Mouse (Mus musculus): ENCODE data around the gene Fcho2.
A peak's percentile ranks its signal among the peaks of the same experiment; 100 is the strongest.

Fcho2 gene

DNA sequence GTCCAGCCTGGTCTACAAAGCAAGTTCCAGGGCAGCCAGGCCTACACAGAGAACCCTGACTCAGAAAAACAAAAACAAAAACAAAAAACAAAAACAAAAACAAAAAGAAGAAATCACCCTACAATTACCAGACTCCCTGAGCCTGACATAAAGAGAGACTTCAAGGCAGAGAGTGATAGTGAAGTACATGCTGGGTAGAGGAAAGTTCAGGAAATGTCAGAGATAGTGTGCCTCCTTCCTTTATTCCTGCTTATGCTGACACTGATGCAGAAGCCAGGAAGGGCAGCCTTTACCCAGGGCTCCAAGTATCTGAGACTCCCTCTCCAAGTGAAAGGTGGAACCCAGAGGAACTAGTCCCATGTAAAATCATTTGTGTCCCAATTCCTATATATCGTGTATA is 10.8 kb downstream of the Fcho2 start:
- no peak for DNase-seq (ENCODE audit: low read depth, low spot score)

DNA sequence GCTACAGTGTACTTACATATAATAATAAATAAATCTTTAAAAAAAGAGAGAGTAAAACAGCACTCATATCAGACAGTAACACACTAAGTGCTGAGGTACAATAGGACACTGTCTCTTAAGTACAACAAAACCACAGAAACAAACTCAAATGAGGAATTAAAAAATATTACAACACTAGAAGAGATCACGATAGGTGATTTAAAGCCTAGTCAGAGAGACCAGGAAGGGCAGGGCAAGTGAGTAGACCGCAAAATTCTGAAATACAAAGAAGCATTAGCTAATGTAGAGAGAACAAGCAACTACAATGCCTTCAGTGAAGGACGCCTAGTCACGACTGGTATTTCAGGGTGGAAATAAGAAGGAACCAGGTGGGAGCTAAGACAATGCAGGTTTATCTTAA is 11.6 kb downstream of the Fcho2 start:
- DNase-seq (ENCODE audit: low read depth, low spot score): no peak

DNA sequence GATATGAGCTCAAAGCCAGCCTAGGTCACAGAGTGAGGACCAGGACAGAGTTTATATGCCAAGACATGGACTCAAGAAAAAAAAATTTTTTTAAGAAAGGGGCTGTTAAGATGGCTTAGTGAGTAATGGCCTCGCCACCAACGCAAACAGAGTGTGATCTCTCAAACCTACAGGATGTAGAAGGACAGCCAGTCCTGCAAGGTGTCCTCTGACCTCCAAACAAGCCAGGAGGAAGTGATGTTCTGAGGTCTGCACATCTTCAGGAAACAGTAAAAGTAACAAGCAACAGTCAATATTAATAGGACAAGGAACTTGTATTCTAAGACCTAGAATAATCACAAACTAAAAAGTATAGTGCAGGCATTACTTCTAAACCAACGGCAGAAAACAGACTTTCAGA is 12.3 kb downstream of the Fcho2 start:
- DNase-seq (ENCODE audit: low read depth, low spot score): no peak

DNA sequence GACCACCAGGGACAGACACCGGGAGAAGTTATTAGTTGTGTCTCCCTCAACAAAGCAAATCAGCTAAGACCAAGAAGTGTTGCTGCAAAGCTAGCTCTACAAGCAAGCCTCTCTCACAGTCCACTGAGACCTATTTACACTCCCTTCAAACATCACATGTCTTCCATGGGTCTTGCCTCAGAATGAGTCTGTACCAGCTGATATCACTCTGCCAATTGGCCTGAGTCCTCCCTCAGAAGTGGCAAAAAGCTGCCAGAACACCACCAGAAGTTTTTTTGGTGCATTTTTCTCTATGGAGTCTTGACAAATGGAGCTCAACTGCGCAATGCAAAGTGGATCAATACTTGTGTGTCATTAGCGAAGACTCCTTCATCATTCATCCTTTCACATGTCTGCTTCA is 19.7 kb downstream of the Fcho2 start:
- DNase-seq (ENCODE audit: low read depth, low spot score): no peak

DNA sequence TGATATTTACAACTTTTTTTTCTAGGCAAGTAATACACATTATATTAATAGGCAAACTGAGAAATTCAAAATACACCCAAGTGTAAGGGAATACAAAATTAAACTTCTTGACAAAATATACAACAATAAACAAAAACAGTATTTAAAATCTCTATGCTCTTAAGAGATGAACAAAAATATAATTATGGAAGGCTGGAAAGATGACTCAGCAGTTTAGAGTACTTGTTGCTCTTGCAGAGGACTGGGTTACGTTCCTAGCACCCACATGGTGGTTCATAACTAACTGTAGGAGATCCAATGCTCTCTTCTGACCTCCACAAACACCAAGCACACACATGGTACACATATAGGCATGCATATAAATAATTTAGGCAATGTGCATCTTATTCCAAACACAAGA is 22.4 kb downstream of the Fcho2 start:
- no peak for DNase-seq (ENCODE audit: low read depth, low spot score)

DNA sequence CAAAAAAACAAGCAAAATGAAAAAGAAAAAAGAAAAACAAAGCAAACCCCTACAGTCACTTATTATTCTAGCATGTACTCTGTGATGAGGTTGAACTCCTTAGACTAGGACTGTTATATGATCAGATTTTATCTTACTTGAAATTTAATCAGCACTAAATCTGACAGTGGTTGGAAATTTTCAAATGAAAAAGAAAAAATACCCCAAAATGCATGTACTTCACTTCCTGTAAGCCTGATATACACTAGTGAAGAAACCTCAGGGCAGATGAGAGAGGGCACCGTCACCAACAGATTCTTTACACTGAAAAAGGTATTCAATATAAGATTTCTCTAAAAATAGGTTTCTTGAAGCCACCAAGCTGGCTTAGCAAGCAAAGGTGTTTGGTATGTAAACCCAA is 23.6 kb downstream of the Fcho2 start:
- DNase-seq (ENCODE audit: low read depth, low spot score): peak; percentile 37

DNA sequence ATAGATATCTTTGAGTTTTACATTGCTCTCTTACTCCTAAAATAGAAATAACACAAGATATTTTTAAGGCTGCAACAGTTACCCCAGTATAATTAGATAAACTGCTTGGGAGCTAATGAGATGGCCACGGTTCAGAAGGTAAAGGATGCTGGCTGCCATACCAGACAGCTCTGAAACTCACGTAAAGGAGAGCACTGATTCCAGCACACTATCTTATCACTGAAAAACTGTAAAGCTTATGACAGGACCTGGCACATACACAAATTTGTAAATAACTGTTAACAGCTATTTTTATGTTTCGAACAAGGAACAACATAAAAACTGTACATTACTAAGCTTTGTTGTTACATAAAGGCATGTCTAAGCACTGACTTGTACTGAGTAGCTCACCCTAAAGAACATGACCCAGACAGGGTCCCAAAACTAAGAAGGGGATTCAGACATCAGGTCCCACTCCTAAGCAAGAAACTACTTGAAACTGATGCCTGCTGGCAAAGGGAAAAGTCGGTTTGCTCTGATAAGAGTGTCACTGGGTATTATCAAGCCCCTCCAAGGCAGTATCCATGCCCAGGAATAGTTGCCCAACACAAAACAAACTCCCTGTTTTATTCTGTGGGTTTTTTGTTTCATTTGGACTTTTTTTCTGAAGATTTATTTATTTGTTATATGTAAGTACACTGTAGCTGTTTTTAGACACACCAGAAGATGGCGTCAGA is 28.1 kb downstream of the Fcho2 start:
- DNase-seq (ENCODE audit: low read depth, low spot score): no peak

DNA sequence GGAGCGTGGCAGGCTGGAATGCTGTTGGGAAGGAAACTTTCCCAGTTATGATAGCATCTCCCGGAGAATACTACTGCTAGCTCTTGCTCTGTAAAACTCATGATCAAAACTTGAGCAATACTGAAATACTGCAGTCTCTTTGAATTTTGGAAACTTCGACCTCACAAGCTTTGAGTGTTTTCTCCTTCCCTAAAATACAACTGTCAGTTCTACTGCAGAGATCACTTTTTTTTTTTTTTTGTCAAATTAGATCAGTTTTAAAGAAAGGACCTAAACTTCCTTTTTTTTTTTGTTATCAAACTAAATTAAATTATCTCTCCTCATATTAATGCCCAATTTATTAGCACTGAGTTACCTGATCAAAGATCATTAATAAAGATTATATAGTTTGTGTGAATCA is 37.3 kb downstream of the Fcho2 start:
- DNase-seq (ENCODE audit: low read depth, low spot score): no peak

DNA sequence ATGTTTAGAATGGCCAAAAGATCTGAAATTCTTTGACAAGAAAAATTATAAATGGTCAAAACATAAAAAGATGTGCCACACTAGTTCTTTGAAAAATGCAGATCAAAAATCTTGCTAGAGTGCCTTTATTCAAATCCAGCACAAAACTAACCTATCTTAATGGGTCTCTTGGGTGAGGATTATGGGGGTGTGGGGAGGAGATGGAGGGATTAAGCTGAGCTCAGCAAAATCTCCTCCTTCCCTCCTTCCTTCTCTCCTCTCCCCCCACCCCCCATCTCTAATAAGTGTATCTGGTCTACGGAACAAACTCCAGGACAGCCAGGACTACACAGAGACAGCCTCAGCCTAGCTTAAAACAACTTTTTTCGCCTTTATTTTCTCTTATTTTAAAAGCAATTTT is 43.8 kb downstream of the Fcho2 start:
- no peak for DNase-seq (ENCODE audit: low read depth, low spot score)

DNA sequence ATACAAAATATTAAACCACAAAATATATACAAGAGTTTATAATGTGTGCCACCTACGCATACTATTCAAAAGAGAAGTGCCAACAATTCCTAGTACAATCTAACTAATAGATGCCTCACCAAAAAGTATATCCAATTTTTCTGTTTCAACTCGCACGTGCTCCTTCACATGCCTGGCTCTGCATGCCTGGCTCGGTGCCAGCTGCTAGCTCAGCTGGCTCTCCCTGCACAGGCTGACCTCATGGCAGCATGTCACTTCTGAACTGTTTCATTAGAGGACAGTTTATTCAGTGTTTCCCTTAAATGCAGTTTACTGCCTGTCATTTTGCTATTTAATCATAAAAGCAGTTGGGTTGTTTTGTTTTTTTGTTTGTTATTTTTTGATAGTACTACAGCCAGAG is 46.9 kb downstream of the Fcho2 start:
- no peak for DNase-seq (ENCODE audit: low read depth, low spot score)

DNA sequence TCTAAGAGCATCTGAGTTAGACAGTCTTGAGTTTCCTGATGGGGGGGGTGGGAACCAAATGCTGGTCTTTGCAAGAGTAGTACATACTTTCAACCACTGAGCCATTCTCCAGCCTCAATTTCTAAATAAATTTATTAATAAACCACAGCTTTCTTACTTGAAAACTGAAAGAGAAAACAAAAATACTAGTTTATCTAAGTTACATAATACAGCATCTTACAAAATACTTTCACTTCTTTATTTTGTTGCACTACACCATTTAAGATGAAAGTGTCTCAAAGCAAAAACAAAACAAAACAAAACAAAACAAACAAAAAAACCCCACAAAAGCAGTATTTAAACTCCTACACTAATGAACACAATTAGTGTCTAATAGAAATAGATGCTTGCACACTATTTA is 53.5 kb downstream of the Fcho2 start:
- no peak for DNase-seq (ENCODE audit: low read depth, low spot score)

DNA sequence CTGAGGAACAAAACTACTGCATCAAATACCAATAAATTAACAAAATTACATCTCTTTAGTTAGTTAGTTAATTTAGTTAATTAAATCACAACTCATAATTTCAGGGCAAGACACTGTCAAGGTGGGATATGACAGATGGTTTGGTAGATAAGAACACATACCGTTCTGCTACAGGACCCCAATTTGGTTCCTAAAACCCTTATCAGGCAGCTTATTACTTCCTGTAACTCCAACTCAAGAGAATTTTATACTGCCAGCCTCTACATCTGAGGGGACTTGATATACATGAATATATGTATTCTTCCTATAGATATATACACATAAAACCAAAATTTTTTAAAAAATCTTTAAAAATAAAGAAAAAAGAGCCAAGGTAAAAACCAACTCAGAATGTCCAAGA is 59.4 kb downstream of the Fcho2 start:
- no peak for DNase-seq (ENCODE audit: low read depth, low spot score)

DNA sequence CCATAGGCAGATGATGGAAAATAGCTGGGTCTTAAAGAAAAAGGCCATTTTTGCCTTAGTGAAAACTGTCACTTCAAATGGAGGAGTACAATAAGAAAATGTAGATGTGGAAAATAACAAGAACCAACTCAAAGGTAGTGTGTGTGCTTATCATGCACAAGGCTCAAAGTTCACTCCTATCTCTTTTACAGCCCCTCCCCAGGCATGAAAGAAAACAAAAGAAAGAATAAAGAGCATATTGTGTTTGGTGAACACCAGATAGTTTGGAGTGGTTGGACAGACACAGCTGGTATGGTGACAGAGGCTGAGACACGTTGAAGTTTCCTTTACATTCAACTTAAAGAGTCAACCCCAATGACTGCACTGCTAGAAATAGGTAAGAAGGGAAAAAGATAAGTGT is 70.6 kb downstream of the Fcho2 start:
- DNase-seq (ENCODE audit: low read depth, low spot score): no peak

DNA sequence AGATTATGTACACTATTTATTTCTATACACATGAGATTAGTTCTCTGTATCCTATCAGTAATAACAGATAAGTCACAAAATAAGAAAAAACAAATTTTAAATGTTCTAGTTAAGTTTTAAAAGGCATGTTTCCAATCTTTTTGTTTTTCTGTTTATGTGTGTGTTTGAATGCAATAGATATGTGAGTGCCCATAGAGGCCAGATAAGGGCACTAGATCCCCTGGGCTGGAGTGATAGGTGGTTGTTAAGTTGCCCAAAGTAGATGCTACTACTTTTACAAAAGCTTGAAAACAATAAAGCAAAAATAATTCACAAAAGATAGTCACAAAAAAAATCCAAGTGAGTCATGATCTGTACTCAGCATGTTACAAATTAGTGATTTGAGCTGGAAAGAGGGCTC is 71.4 kb downstream of the Fcho2 start:
- no peak for DNase-seq (ENCODE audit: low read depth, low spot score)

DNA sequence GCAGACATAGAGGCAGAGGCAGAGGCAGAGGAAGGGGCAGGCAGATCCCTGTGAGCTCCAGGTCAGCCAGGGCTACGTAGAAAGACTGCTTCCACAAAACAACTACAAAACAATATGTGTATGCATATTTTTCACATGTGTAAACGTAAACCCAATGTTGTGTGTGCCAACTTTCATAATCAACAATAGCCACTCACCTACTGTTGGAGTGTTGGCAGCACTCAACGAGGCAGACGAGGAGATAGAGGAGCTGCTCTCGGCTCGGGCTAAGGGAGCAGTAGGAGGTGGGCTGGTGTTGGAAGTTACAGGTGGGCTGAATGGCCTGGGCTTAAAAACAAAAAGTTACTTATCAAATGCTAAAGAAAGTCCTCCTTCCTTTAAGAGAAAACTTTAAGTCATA is 72.0 kb downstream of the Fcho2 start:
- no peak for DNase-seq (ENCODE audit: low read depth, low spot score)

DNA sequence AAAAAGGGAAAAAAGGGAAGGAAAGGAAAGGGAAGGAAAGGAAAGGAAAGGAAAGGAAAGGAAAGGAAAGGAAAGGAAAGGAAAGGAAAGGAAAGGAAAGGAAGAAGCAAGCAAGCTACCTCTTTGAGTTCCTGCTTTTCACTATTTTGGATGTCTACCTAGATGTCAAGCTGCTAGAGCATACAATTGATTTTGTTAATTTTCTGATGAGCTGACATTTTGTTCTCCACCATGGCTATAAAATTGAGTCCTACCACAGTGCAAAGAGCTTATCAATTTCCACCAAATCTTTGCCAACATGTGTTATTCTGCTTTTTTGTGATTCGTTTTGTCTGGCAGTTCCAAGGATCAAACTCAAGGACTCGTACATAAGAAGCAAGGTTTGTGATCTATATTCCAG is 77.0 kb downstream of the Fcho2 start:
- peak; percentile 23 for DNase-seq (ENCODE audit: low read depth, low spot score)

DNA sequence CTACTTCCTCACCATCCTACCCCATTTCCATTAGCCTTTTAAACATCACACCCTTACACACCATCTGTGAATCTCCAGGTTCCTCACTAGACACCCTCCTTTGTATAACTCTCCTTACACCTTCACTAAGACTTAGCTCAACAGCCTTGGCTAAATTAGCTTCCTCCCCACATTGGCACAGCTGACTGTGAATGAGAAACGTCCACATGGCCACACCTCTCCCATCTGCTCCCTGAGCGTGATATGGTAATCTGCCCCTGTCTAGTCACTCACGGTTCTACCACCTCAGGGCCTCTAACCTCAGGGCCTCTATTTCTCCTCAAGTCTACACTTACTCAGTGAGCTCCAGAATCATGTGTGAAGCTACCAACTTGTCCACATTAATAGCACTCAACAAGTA is 82.0 kb downstream of the Fcho2 start:
- DNase-seq (ENCODE audit: low read depth, low spot score): no peak

DNA sequence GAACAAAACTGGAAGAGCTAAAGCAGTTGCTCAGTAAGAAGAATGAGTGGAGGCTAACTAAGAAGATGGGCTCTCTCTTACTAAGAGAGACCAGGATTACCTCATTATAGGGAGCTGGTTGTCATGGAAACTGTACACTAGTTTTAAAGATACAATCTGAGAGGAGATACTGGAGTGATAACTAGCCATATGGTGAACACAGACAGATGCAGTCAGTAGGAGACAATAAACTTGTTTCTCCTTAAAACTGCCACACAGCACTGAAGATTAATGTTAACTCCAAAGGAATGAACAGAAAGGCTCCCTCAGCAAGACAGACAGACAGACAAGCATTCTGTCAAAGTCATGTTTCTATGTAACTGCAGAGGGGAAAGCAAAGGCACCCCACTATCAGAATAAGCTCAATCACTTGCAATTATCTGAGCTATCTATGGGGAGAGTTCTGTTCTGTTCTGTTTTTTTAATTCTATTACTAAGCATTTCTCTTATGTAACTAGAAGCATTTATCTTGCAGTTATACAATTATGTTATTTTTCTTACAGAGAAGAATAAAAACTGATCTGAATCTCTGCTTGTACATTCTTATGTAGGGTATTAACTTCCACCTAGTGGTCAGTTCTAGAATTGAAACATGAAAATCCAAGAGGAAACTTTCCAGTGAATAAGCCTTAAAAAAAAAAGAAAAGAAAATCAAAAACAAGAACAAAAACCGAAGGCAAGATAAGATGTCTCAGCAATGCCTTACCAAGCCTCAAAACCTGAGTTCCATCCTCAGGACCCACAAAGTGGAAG is 85.8 kb downstream of the Fcho2 start:
- no peak for DNase-seq (ENCODE audit: low read depth, low spot score)

DNA sequence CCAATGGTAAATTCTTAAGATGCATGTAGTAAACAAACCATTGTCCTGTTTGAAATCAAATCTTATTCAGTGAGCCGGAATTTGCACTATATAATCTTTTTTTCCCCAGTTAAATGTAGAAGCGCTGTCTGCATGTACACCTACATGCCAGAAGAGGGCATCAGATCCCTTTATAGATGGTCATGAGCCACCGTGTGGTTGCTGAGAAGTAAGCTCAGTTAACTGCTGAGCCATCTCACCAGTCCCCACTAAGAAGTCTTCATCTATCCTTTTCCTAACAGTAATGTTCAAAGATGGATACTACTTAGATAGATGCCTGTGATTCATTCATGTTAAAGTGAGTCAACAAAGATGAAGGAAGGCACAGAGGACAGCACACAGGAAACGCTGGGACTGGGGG is 88.8 kb downstream of the Fcho2 start:
- peak; percentile 25 for DNase-seq (ENCODE audit: low read depth, low spot score)

DNA sequence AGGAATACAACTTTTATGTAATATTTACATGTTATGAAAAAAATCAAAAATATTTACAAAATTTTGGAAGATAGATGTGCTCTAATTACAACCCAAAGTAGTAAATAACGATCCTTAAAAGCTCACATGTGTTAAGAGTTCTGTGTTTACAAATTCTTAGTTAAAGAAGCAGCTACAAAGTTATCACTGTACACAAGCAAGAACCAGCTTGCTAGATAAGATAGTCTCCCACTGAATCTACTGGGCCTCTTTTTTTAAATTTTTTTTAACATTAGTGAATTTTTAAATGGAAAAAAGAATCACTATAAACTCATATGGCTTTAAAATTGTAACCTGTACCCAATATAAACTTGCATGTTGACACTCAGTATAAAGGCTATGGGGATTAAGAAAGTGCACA is 91.8 kb downstream of the Fcho2 start:
- DNase-seq (ENCODE audit: low read depth, low spot score): no peak

DNA sequence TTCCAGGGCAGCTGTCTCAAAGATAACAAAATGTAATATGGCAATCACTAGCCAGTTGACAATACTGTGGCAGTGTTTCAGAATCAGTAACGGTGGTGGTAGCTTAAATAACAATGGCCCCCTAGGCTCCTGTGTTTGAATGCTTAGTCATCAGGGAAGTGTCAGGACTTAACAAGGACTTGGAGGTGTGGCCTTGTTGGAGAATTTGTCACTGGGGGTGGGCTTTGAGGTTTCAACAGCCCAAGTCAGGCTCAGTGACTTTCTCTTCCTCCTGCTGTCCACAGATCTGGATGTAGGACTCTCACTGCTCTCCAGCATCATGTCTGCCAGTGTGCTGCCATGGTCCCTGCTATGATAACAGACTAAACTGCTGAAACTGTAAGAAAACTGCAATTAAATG is 93.0 kb downstream of the Fcho2 start:
- DNase-seq (ENCODE audit: low read depth, low spot score): no peak

DNA sequence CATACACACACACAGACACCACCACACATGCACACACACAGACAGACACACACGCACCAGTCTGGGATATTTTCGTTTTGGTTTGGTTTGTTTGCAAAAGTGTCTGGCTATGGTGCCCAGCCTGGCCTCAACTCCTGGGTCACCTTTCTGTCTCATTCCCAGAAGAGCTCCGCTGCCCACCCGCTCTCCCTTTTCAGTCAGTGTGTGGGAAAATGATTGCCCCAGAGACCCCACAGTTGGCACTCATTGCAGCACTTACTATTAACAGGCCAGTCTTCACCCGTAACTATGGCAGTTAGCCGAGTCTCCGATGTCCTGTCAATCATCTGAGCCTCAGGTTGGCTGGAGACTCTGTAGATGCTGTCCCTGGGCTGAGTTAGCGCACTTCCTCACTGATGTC is 99.1 kb downstream of the Fcho2 start:
- no peak for DNase-seq (ENCODE audit: low read depth, low spot score)

DNA sequence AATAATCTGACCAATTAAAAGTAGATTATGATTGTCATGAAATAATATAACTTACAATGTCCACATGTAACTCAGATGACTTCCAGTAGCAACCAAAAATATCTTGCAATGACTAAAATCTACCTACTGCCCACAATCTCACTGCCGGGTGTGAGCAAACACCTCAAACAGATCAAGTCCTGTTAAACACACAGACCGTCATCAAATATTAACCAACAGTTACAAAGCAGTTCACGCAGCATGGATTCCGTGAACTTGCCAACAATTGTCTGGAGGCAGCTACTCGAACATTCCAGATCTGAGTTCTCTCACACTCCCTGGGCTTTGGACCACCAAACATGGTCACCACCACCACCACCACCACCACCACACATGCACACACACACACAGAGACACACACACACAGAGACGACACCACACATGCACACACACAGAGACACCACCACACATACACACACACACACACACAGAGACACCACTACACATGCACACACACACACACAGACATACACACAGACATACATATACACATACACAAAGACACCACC is 99.7 kb downstream of the Fcho2 start:
- no peak for DNase-seq (ENCODE audit: low read depth, low spot score)

All from CD4-positive, CD25-positive, alpha-beta regulatory T cell, adult 2 months (primary cell).